Mouse (Mus musculus) cerebellum, postnatal 36 days (tissue): ENCODE data around the gene Srsf10.

Experiments
- DNase-seq, 2 experiments: peaks; one replicate each; pipeline ENCODE4 v3.0.0; 2021 to 2022; ENCODE audit warnings: mixed read lengths in 2 of 2

The Srsf10 gene

DNA sequence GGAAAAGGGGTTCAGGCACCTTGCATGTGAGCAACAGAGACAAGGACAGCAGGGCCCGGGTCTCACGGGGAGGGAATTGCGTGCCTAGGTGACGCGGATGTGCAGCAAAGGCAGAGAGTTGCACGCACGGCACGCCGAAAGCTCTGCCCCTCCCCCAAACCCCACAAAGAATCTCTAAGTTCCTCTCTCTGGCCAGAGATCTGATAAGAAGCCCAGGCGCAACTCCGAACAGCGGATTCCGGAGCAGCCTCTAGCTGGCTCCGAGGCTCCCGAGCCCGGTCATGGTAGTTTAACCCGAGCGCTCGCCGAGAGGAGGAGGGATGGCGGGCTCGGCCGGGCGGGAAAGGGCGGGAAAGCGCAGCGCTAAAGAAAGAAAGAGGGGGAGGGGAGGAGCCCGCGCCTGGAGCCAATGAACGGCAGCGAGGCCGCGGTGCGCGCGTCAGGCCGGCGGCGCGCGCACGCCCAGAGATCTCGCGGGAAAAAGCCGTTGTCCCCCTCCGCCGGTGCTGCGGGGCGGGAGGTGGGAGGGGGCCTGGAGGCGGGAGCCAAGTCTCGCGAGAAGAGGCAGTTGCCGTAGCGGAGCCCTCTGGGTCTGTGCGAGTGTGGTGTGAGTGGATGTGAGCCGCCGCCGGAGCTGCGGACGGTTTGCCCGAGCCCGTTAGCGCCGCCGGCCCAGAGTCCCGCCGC, at the start of gene Srsf10:
Srsf10 (plus strand) TSS at position 212 of the 687 bp plus-strand sequence.
- DNase-seq, result peak; percentile 92 to 96

GRCm38 (mm10) chr4:135814896-135815295, 40.7 kb upstream of the Srsf10 start:
- no peak for DNase-seq

DNA sequence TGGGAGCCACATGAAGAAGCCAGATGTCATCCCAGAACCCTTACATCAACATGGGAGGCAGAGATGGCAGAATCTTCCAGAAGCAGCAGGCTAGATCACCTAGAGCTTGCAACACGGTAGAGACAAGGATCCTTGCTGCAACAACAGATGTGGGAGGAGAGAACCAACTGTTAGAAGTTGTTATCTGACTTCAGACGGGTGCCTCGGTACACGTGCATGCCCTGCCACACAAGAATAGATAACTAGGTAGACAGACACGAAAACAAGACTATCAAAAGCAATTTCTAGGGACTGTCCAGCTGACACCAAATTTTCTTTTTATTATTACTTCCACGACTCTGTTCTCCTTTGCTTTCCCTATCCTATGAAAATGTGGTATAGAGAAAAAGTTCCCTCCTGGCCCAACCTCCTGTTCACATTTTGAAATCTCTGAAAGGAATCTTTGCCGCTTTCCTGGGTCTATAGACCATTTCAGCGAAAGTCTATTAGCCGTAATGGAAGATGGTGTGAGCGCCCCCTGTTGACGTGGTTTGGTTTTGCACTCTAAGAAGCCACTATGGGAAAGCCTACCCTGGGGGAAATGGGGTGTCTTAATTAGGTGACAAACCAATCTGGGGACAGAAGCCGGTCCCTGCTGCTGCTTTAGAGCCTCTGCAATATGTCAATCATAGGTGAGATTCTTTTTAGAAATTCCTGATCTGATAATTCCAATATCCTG, 38.5 kb upstream of the Srsf10 start:
- peak; percentile 21 to 39 for DNase-seq

- DNase-seq, result no peak
These were observed 37.2 kb upstream of the Srsf10 start for GRCm38 (mm10) chr4:135818366-135818765.

DNA sequence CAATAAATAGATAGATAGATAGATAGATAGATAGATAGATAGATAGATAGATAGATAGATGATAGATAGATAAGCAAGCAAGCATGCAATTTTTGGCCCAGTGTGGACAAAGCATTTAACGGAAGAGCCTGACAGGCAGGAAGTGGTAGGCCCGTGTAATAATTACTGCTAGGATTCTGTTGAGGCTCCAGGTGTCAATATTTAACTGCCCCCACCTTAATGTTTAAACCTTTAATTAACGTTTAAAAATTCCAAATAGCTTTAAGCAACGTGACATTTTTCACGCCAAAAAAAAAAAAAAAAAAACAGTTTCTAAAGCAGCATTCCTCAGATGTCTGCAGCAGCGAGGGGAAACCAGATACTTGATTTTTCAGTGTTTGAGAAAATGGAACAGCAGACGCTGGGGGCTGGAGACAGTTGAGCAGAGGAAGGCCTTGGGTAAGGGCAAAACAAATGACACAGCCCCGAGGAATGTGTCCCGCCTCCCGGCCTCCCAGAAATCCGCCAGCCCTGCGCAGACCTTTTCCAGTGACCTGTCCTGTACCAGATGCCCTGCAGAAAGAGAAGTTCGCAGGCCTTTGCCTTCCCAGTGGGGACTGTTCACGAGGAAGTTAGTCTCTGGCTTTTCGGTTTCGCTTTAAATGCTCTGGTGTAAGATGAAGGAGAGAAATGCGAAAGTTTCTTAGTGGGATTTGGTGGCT, 35.6 kb upstream of the Srsf10 start:
- DNase-seq, result no peak

- no peak for DNase-seq
These were observed 33.8 kb upstream of the Srsf10 start for GRCm38 (mm10) chr4:135821772-135822171.

DNA sequence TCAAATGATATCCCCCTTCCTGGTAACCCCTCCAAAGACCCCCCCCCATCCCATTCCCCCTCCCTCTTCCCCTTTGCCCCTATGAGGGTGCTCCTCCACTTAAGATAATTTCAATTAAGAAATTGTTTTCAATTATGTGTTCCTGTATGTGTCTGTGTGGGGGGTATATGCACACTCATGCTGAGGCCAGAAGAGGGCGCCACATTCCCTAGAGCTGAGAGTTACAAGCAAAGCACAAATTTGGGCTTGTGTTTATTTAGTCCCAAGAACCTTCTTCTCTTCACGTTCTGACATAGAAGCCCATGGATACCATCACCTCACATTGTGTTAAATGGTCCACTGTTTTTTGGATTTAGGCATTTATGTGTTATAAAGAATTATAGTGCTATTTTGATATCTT, 32.2 kb upstream of the Srsf10 start:
- no peak for DNase-seq

DNA sequence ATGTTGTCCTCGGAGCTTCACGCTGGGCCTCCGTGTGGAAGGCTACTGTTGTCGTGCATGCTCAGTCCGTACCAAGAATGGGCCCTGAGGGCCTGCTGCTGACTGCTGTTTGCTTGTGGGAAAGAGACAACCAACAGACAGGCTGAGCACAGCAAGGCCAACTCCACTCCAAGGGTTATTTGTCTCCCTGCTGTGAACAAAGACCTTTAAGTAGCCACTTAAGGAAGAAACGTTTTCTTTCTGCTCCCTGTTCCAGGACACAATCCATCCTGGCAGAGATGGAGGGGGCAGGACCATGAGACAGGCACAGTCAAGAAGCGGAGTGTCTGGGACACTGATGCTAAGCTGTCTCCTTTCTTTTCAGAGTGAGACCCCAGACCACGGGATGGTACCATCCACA, 31.3 kb upstream of the Srsf10 start:
- no peak for DNase-seq

GRCm38 (mm10) chr4:135828491-135828890, 27.1 kb upstream of the Srsf10 start:
- peak; percentile 15 to 16 for DNase-seq

GRCm38 (mm10) chr4:135832070-135832469, 23.5 kb upstream of the Srsf10 start:
- DNase-seq, result no peak

- no peak for DNase-seq
These were observed 22.0 kb upstream of the Srsf10 start for GRCm38 (mm10) chr4:135833301-135834123.

GRCm38 (mm10) chr4:135834124-135834717, 21.3 kb upstream of the Srsf10 start:
- no peak for DNase-seq

DNA sequence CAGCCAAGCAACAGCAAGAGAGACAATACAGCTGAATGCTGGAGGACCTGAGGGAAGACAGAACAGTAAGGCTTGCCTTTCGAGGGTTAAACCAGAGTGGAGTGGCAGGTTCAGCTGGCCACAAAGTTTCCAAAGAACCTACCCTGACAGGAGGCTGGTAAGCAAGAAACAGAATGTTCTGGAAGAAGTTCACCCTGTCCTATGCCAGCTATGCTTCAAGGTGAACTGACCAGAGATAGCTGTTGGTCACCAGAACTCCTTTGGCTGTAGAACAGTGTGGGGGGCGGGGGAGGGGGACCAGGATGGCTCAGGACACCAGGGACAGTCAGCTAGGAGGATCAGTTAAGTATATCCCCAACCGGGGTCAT, 16.6 kb upstream of the Srsf10 start:
- no peak for DNase-seq

DNA sequence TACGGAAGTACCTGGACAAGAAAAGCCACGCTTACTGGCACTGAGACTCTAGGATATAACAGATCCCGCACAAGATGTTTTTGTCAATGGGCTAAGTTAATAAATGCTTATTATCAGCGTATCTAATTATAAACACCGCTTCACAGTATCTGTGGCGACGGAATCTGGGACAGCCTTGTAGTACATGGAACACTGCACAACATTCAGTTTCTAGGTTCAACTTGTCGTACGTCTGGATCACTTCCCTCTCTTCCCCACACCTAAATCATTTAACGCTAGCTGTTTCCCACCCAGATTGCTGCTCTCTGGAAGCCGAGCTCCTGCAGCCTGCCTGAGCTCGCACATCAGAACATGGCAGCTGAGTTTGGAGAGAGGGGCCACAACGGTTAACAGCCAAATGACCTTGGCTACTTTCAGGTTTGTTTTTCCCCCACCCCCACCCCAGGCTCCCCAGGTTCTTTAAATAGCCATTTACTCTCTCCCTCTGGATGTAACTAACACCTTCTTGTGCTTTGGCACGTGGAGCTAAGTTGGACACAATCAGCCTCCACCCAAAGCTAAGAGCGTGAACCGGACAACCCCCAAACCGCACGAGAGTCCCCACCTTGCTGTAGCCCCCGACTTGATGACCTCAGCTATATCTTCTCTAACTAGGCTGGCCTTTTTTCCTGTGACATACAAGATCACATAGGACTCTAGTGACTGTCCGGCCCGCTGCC, 16.1 kb upstream of the Srsf10 start:
- DNase-seq, result no peak

DNA sequence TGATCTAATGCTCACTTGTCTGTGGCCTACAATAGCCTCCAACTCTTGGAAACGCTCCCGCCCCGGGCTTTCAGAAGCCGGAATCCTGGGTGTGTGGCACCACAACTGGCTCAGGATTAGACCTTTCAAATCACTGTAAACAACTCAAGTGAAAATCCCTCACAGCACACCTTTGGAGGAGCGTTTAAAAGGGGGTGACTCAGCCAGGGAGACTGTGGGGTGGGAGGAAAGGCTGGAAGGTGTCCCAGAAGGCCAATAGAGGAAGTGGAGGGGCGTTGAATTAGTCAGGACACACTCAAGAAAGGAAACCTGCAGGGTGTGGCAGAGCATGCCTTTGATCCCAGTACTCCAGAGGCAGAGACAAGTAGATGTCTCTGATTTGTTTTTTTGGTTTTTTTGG, 11.1 kb upstream of the Srsf10 start:
- no peak for DNase-seq

- DNase-seq, result no peak
These were observed 8.0 kb upstream of the Srsf10 start for GRCm38 (mm10) chr4:135847581-135847980.

DNA sequence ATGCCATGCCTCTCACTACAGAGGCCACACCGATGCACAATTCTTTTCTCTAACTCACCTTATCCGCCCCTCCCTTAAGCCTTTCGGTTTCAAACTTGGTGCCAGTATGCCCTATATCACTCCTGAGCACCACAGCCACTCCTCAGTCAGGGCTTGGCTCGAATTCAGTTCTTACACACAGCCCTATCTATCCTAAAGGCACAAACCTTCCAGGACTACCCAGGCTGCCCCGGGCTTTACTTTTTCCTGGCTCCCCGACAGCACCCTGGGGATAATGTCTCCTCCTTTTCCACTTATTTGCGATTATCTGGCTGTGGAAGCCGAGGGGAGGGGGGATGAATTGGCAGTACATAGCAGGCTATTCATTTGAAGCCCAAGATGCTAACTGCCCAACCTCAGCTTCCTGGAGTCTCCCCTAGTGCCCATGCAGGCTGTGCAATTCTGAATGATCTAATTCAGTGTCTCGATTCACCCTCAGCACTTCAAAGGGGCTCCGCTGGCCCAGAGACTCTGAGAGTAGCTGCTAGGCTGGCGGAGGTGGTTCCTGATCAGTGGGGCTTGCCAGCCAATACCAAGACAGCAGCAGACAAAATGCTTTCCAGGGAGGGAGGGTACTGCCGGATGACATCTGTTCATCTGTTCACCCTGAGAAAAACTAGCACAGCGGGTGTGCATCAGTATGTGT, 5.0 kb upstream of the Srsf10 start:
- no peak for DNase-seq

DNA sequence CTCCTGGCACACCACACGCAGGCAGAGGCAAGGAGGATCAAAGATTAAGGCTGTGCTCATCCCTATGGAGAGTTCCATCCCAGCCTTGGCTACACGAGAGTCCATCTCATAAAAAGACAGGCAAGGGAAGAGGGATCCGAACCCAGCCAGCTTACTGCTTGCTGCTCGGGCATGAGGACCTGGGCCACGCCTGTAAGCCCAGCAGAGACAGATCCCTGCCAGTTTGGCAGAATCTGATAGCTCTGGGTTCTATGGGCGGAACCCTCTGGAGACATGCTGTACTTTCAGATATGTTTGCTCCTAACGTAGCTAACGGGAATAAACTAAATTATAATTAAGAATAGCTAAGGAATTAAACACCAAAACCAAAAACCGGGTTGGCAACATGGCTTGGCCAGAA, 3.6 kb upstream of the Srsf10 start:
- DNase-seq, result no peak

DNA sequence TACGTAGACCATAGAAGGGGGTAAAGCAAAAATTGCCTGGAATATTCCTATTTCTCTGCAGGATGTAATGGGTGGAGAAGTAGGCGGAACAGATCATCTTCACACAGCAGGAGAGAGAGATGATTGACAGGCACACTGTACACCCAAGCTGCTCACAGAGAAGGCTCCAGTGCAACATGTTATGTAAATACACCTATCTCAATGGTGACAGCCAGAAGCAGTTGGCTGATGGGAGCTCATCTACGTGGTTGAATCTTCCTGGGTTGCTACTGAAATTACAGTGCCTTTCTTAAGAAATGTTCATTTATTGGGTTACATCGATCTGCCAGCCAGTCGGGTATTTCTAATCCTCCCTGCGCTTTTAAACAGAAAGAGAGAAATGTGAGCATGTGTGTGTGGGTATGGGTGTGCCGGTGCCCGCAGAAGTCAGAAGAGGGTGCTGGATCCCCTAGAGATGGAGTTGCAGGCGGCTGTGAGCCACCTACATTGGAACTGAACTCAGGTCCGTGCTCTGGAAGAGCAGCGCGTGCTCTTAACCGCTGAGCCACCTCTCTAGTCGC, 1.5 kb upstream of the Srsf10 start:
- DNase-seq, result no peak

GRCm38 (mm10) chr4:135854630-135855029, 917 bp upstream of the Srsf10 start:
- no peak for DNase-seq

DNA sequence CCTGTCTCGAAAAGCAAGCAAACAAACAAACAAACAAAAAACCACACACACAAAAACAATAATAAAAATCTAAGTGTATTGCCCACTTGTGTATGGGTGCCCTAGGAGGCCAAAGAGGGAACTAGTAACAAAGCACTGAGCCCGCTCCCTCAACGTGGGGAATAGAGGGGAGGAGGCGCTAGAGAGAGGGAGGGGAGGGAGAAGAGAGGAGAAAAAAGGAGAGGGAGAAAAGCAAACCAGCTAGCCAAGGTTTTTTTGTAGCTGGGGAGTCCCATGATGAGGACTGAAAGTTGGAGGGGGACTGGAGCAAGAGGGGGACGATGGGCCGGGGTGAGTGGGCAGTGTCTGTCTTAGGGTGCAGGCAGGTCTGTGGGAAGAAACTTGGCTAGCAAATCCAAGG, 467 bp upstream of the Srsf10 start:
- no peak for DNase-seq
